Mouse (Mus musculus) NIH3T3 (cell line): ENCODE data around the gene Tmem202.
A peak's percentile ranks its signal among the peaks of the same experiment; 100 is the strongest.

ENCODE experiments used
- DNase-seq: peaks from one replicate; pipeline ENCODE4 v3.0.0-alpha.2; 2012; ENCODE audit warnings: low read depth

Tmem202 gene

DNA sequence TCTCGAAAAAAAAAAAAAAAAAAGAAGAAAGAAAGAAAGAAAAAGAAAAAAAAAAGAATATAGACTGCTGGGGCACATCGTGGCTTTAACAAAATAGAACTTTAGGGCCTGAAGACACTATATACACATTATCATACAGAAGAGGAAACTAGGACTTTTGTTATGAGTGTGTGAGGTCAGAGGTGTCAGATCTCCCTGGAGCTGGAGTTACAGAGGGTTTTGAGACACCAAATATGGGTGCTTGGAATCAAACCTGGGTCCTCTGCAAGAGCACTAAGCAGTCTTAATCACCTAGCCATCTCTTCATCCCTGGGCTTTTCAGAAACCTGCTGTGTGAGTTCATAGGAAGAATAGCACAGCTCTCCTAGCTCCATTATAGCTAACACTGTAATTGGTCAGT lies 6.2 kb downstream of the Tmem202 start:
- DNase-seq = no peak

GRCm38 (mm10) chr9:59531645-59532044 lies 8.0 kb downstream of the Tmem202 start:
- DNase-seq = no peak

GRCm38 (mm10) chr9:59528274-59528673 lies 11.4 kb downstream of the Tmem202 start:
- DNase-seq = no peak

GRCm38 (mm10) chr9:59527580-59527979 lies 12.1 kb downstream of the Tmem202 start:
- no peak for DNase-seq

DNA sequence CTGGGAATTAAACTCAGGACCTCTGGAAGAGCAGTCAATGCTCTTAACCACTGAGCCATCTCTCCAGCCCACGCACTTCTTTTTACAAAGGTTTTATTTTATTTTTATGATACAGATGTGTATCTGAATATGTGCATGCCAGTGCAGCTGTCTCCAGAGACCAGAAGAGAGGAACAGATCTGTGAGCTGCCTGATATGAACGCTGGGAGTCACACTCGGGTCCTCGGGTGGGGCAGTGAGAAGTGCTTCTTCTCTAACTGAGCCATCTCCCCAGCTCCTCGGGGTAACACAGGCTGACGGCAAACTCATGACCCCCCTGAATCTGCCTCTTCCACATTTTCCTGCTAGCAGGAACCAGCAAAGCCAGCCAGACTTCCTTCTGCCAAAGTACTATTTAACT lies 12.9 kb downstream of the Tmem202 start:
- DNase-seq = no peak

- no peak for DNase-seq
These were observed 16.7 kb downstream of the Tmem202 start for GRCm38 (mm10) chr9:59522906-59523305.

DNA sequence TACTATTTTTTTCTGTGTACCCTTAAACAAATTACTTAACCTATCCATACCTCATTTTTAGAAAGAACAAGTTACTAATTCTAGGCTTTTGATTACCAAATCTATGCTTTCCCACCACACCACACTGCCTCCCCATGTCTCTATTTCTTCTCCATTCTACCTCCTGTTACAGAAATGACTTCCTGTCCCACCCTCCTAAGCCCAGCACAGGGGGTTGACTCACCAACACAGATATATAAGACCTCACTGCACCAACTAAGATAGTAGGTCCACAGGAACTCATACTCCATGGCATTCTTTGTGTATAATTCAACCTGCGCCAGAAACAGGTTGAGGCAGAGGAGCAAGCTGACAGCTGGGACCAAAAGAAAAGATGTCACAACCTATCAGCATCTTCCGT lies 20.3 kb downstream of the Tmem202 start:
- DNase-seq = no peak

- DNase-seq = no peak
These were observed 20.7 kb downstream of the Tmem202 start for GRCm38 (mm10) chr9:59518976-59519375.

- no peak for DNase-seq
These were observed 22.5 kb downstream of the Tmem202 start for GRCm38 (mm10) chr9:59517127-59517526.

GRCm38 (mm10) chr9:59515069-59515468 lies 24.6 kb downstream of the Tmem202 start:
- DNase-seq = peak; percentile 65

- DNase-seq = peak; percentile 71
These were observed 27.3 kb downstream of the Tmem202 start for GRCm38 (mm10) chr9:59512381-59512780.

DNA sequence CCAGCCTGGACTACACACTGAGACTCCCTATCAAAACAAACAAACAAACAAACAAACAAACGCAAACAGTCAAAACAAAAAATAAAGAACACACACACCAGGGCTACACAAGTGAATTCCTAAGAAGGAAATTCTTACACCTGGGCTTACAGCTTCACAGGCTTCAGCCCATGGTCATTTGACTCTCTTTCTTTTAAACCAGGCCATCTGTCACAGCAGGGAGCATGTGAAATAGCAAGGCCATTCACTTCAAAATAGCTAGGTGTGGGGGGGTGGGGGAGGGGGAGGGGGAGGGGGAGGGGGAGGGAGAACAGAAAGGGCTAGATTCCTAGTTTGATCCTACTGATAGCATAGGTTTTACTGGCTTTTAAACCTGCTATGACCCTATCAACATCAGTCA lies 31.5 kb downstream of the Tmem202 start:
- DNase-seq = no peak

DNA sequence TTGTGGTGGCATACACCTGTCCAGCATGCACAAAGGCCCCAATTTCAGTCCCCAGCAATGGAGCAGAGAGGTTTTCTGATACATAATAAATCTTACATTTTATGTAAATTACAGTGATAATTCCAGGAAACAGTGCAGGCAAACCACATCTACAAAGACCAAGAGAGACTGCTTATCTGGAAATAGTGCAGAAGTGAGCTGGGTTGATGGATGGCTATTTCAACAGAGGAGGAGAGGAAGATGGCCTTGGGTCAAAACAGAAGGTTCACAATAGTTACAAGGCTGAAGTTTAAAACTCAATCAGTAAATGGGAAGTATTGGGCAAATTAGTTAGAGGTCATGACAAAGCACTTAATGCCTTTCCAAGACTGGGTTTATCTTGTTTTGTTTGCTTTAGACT lies 52.3 kb downstream of the Tmem202 start:
- peak; percentile 5 for DNase-seq

GRCm38 (mm10) chr9:59486549-59487065 lies 53.0 kb downstream of the Tmem202 start, which contains the start of gene Arih1:
Gene Arih1 (minus strand): TSS chr9:59486618.
- DNase-seq = peak; percentile 98

DNA sequence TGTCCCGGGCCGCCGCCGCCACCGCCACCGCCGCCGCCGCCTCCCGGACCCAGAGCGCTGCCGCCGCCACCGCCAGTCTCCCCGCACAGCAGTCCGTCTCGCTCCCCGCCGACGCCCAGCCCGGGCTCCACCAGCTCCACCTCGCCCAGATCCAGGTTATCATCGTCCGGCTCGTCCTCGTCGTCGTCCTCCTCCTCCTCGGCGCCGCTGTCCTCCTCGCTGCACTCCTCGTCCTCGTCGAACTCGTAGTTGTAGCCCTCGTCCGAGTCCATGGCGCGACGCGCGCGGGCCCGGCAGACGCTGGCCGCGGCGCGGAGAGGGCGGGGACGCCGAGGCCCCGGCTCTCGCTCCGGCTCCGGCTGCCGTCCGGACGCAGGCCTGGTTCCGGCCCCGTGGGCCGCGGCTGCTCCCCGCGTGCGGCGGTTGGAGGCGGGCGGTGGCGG lies 53.5 kb downstream of the Tmem202 start:
- DNase-seq = no peak

GRCm38 (mm10) chr9:59485511-59486075 lies 54.1 kb downstream of the Tmem202 start:
- DNase-seq = peak; percentile 69

- DNase-seq = peak; percentile 9
These were observed 54.9 kb downstream of the Tmem202 start for GRCm38 (mm10) chr9:59484760-59485159.

- peak; percentile 59 for DNase-seq
These were observed 57.2 kb downstream of the Tmem202 start for GRCm38 (mm10) chr9:59482419-59482818.

- DNase-seq = no peak
These were observed 63.0 kb downstream of the Tmem202 start for GRCm38 (mm10) chr9:59476617-59477016.

- no peak for DNase-seq
These were observed 64.8 kb downstream of the Tmem202 start for GRCm38 (mm10) chr9:59474838-59475237.

GRCm38 (mm10) chr9:59473171-59473570 lies 66.5 kb downstream of the Tmem202 start:
- no peak for DNase-seq

GRCm38 (mm10) chr9:59469446-59469845 lies 70.2 kb downstream of the Tmem202 start:
- peak; percentile 33 for DNase-seq
